Mouse (Mus musculus): Measurements from ENCODE around the gene Hmgn2. TPM values are rescaled to one million over a fixed set of nuclear protein-coding genes. Genes with fewer than 3 reads are reported as not detected.

The Hmgn2 gene
- polyA plus RNA-seq, 1 experiment: 108 TPM

- Histone ChIP-seq H3K4me3 (no peak overlapping the region), H3K79me2 (ENCODE audit: control insufficient read depth, insufficient read depth) (no peaks in the 10 kb centered on the region), H3ac (ENCODE audit: control insufficient read depth, insufficient read length) (no peak overlapping the region), H3K27me3 (ENCODE audit: control insufficient read depth, insufficient read depth, insufficient read length) (no peaks in the 10 kb centered on the region), H3K36me3 (ENCODE audit: control insufficient read depth, insufficient read depth) (peaks cover 12% of the 10 kb centered on the region), H3K4me2 (ENCODE audit: low read depth) (no peak overlapping the region)
- TF ChIP-seq MYOD1 (IDR thresholded peaks at IDR 0.05; ENCODE audit: control insufficient read depth in 1 of 3, insufficient read length in 2 of 3, low read depth in 2 of 3) (no peak), TCF3 (IDR thresholded peaks at IDR 0.05; ENCODE audit: insufficient read length, low read depth) (no peak), POLR2A (IDR thresholded peaks at IDR 0.05; ENCODE audit: insufficient read length, low read depth) (no peak), USF1 (IDR thresholded peaks at IDR 0.05; ENCODE audit: low read depth) (no peak), CEBPB (IDR thresholded peaks at IDR 0.05; ENCODE audit: insufficient read depth, poor library complexity, severe bottlenecking) (no peak), TCF12 (IDR thresholded peaks at IDR 0.05; ENCODE audit: insufficient read depth, poor library complexity, severe bottlenecking) (no peak), REST (IDR thresholded peaks at IDR 0.05; ENCODE audit: insufficient read depth, insufficient read length) (no peak), SRF (IDR thresholded peaks at IDR 0.05; ENCODE audit: control insufficient read depth, insufficient read length, low read depth) (no peak), MAX (IDR thresholded peaks at IDR 0.05; ENCODE audit: low read depth) (no peak), MYOG (IDR thresholded peaks at IDR 0.05; ENCODE audit: control insufficient read depth in 1 of 3, insufficient read depth in 1 of 3, insufficient read length in 2 of 3, low read depth in 2 of 3) (no peak), E2F4 (IDR thresholded peaks at IDR 0.05; ENCODE audit: insufficient read depth) (no peak), POLR2AphosphoS2 (IDR thresholded peaks at IDR 0.05; ENCODE audit: insufficient read length, low read depth) (no peak)
Measured at GRCm38 (mm10) chr4:133982936-133983335, 14.5 kb upstream of the Hmgn2 start.

GRCm38 (mm10) chr4:133980496-133980895 lies 12.0 kb upstream of the Hmgn2 start:
- Histone ChIP-seq H3K79me2 (ENCODE audit: control insufficient read depth, insufficient read depth) (no peaks in the 10 kb centered on the region), H3K27me3 (ENCODE audit: control insufficient read depth, insufficient read depth, insufficient read length) (no peaks in the 10 kb centered on the region), H3K4me2 (ENCODE audit: low read depth) (peak overlapping the region; percentile 35), H3K36me3 (ENCODE audit: control insufficient read depth, insufficient read depth) (peaks cover 10% of the 10 kb centered on the region), H3ac (ENCODE audit: control insufficient read depth, insufficient read length) (no peak overlapping the region), H3K4me3 (no peak overlapping the region)
- TF ChIP-seq REST (IDR thresholded peaks at IDR 0.05; ENCODE audit: insufficient read depth, insufficient read length): no peak
- no peak for TF ChIP-seq TCF3 (IDR thresholded peaks at IDR 0.05; ENCODE audit: insufficient read length, low read depth)
- no peak for TF ChIP-seq POLR2A (IDR thresholded peaks at IDR 0.05; ENCODE audit: insufficient read length, low read depth)
- no peak for TF ChIP-seq MAX (IDR thresholded peaks at IDR 0.05; ENCODE audit: low read depth)

DNA sequence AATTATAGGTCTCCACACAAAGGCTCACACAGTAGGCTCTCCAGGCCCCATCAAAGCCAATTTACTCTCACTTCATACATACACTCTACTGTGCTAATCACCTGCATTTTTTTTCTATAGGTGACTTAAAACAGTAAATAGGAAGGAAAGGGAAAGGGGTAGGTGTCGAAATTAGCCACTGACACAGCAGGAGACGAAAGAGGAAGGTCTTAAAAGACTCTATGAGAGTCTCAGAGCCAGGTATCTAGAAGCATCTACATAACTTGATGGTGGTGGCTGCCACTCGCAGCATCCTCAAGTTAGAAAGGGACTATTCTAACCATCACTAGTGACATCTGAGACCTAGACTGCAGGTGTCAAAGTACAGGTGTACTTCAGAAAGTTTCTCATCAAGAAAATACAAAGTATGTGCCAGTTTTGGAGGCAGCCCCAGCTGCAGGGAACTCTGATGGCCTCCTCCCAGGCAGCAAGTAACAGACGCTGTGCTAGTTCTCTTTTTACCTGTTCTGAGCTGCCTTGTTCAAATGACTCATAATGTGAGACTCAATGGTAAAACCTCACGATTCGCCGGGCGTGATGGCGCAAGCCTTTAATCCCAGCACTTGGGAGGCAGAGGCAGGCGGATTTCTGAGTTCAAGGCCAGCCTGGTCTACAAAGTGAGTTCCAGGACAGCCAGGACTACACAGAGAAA lies 9.7 kb upstream of the Hmgn2 start:
- Histone ChIP-seq H3K27me3 (ENCODE audit: control insufficient read depth, insufficient read depth, insufficient read length) (no peaks in the 10 kb centered on the region), H3ac (ENCODE audit: control insufficient read depth, insufficient read length) (no peak overlapping the region), H3K4me3 (no peak overlapping the region), H3K79me2 (ENCODE audit: control insufficient read depth, insufficient read depth) (no peaks in the 10 kb centered on the region), H3K4me2 (ENCODE audit: low read depth) (no peak overlapping the region), H3K36me3 (ENCODE audit: control insufficient read depth, insufficient read depth) (peaks cover 10% of the 10 kb centered on the region)
- TF ChIP-seq POLR2A (IDR thresholded peaks at IDR 0.05; ENCODE audit: insufficient read length, low read depth) (no peak), MAX (IDR thresholded peaks at IDR 0.05; ENCODE audit: low read depth) (no peak), REST (IDR thresholded peaks at IDR 0.05; ENCODE audit: insufficient read depth, insufficient read length) (no peak), MYOD1 (IDR thresholded peaks at IDR 0.05; ENCODE audit: control insufficient read depth in 1 of 3, insufficient read length in 2 of 3, low read depth in 2 of 3) (no peak), TCF12 (IDR thresholded peaks at IDR 0.05; ENCODE audit: insufficient read depth, poor library complexity, severe bottlenecking) (no peak), MYOG (IDR thresholded peaks at IDR 0.05; ENCODE audit: control insufficient read depth in 1 of 3, insufficient read depth in 1 of 3, insufficient read length in 2 of 3, low read depth in 2 of 3) (no peak)

DNA sequence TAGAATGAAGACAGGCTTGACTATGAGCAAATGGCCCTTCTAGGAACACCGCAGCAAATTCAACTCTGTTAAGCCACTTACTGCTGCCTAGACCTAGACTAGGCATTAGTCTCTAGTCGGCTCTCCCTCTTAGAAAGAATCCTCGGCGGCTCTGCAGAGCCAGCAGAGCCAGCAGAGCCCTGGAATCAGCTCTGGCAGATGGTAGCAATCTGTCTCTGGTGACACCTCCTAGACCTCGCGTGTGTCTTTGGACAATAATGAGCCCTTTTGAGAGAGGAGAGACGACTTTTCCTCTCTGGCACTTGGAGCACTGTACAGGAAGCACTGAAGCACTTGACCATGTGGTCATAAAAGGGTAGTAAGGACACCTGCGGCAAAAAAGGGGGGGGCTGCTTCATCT lies 3.3 kb upstream of the Hmgn2 start:
- TF ChIP-seq SRF (IDR thresholded peaks at IDR 0.05; ENCODE audit: control insufficient read depth, insufficient read length, low read depth): no peak
- TF ChIP-seq POLR2AphosphoS2 (IDR thresholded peaks at IDR 0.05; ENCODE audit: insufficient read length, low read depth): no peak
- no peak for TF ChIP-seq TCF12 (IDR thresholded peaks at IDR 0.05; ENCODE audit: insufficient read depth, poor library complexity, severe bottlenecking)
- TF ChIP-seq TCF3 (IDR thresholded peaks at IDR 0.05; ENCODE audit: insufficient read length, low read depth): no peak
- TF ChIP-seq E2F4 (IDR thresholded peaks at IDR 0.05; ENCODE audit: insufficient read depth): no peak
- no peak for TF ChIP-seq USF1 (IDR thresholded peaks at IDR 0.05; ENCODE audit: low read depth)
- TF ChIP-seq CEBPB (IDR thresholded peaks at IDR 0.05; ENCODE audit: insufficient read depth, poor library complexity, severe bottlenecking): no peak
- no peak for TF ChIP-seq REST (IDR thresholded peaks at IDR 0.05; ENCODE audit: insufficient read depth, insufficient read length)
- TF ChIP-seq POLR2A (IDR thresholded peaks at IDR 0.05; ENCODE audit: insufficient read length, low read depth): no peak
- Histone ChIP-seq H3K79me2 (ENCODE audit: control insufficient read depth, insufficient read depth) (peaks cover 3% of the 10 kb centered on the region), H3K27me3 (ENCODE audit: control insufficient read depth, insufficient read depth, insufficient read length) (no peaks in the 10 kb centered on the region), H3K36me3 (ENCODE audit: control insufficient read depth, insufficient read depth) (peaks cover 3% of the 10 kb centered on the region), H3ac (ENCODE audit: control insufficient read depth, insufficient read length) (no peak overlapping the region), H3K4me2 (ENCODE audit: low read depth) (no peak overlapping the region), H3K4me3 (no peak overlapping the region)

GRCm38 (mm10) chr4:133970876-133971275 lies 2.4 kb upstream of the Hmgn2 start:
- TF ChIP-seq TCF3 (IDR thresholded peaks at IDR 0.05; ENCODE audit: insufficient read length, low read depth) (no peak), USF1 (IDR thresholded peaks at IDR 0.05; ENCODE audit: low read depth) (no peak), MAX (IDR thresholded peaks at IDR 0.05; ENCODE audit: low read depth) (no peak), E2F4 (IDR thresholded peaks at IDR 0.05; ENCODE audit: insufficient read depth) (no peak), POLR2AphosphoS2 (IDR thresholded peaks at IDR 0.05; ENCODE audit: insufficient read length, low read depth) (no peak), TCF12 (IDR thresholded peaks at IDR 0.05; ENCODE audit: insufficient read depth, poor library complexity, severe bottlenecking) (no peak), MYOG (IDR thresholded peaks at IDR 0.05; ENCODE audit: control insufficient read depth in 1 of 3, insufficient read depth in 1 of 3, insufficient read length in 2 of 3, low read depth in 2 of 3) (no peak), MYOD1 (IDR thresholded peaks at IDR 0.05; ENCODE audit: control insufficient read depth in 1 of 3, insufficient read length in 2 of 3, low read depth in 2 of 3) (no peak), SRF (IDR thresholded peaks at IDR 0.05; ENCODE audit: control insufficient read depth, insufficient read length, low read depth) (no peak), POLR2A (IDR thresholded peaks at IDR 0.05; ENCODE audit: insufficient read length, low read depth) (no peak), CEBPB (IDR thresholded peaks at IDR 0.05; ENCODE audit: insufficient read depth, poor library complexity, severe bottlenecking) (no peak), REST (IDR thresholded peaks at IDR 0.05; ENCODE audit: insufficient read depth, insufficient read length) (no peak)
- H3ac ChIP-seq (ENCODE audit: control insufficient read depth, insufficient read length): no peak overlapping the region
- H3K36me3 ChIP-seq (ENCODE audit: control insufficient read depth, insufficient read depth): peaks cover 3% of the 10 kb centered on the region
- no peak overlapping the region for H3K4me2 ChIP-seq (ENCODE audit: low read depth)
- peaks cover 11% of the 10 kb centered on the region for H3K79me2 ChIP-seq (ENCODE audit: control insufficient read depth, insufficient read depth)
- H3K27me3 ChIP-seq (ENCODE audit: control insufficient read depth, insufficient read depth, insufficient read length): no peaks in the 10 kb centered on the region
- H3K4me3 ChIP-seq: no peak overlapping the region
